Mouse (Mus musculus): ENCODE data around the gene Olfr1458.

DNA sequence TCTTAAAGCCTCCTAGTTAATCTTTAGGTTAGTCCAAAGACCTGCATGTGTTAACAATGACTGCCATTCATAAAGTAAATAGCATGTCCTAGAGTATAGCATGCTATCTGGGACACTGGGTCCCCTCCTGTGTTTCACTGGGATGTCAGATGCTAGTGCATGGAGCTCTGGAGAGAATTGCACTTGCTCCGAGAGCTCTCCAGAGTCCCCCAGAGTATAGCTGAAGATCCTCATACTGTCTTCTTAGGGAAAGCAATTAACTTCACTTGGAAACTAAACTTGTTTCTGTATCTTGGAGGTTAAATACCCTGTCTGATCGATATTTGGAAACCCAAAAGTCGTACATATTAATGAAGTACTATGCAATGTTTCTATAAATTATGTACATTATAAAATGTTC is at the start of gene Olfr1458:
- TF ChIP-seq POLR2A (IDR thresholded peaks at IDR 0.05; ENCODE audit: borderline replicate concordance, low read depth, low read length) (no peak), CTCF (IDR thresholded peaks at IDR 0.05; ENCODE audit: low read depth, low read length) (no peak)
